Mouse (Mus musculus): ENCODE data around the gene 4930562C15Rik. TPM values are rescaled to one million over a fixed set of nuclear protein-coding genes. Genes with fewer than 3 reads are reported as not detected.

The 4930562C15Rik gene
- polyA plus RNA-seq, 1 experiment, result 1.7 TPM

DNA sequence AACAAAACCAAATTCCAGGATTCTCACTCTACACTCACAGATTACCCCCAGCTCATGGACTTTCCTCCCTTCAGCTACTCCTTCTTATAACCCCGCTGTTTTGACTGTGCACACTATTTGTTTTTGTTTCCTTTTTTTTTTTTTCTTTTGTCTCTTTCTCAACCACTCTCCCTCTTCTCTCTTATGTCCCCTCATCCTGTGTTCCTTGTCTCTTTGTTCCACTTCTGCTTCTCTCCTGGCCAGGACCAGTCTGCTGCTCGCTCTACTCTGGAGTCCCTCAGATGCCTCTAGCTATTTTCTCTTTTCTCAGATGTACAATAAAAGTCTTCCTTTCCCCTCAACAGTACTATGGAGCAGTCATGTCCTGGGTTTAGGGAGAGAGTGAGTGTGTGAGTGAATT lies 67.2 kb downstream of the 4930562C15Rik start:
- peaks cover under 1% of the 10 kb centered on the region; the same call in 1 of the 2 replicates for H3K4me1 ChIP-seq (ENCODE audit: control insufficient read depth, insufficient read depth, low read length)
- 50% methylated on average over 2 of the region's 2 CpGs for WGBS
- no peak overlapping the region for H3K4me3 ChIP-seq (replicated peaks; ENCODE audit: control insufficient read depth, low read depth, low read length)
- H3K27ac ChIP-seq (ENCODE audit: control insufficient read depth, insufficient read depth, low read depth, low read length, poor library complexity), result no peak overlapping the region
- TF ChIP-seq POLR2A (IDR thresholded peaks at IDR 0.05; ENCODE audit: borderline replicate concordance, control insufficient read depth, low read depth, low read length), result no peak
- TF ChIP-seq CTCF (IDR thresholded peaks at IDR 0.05; ENCODE audit: control insufficient read depth, insufficient read depth, low read length), result no peak

DNA sequence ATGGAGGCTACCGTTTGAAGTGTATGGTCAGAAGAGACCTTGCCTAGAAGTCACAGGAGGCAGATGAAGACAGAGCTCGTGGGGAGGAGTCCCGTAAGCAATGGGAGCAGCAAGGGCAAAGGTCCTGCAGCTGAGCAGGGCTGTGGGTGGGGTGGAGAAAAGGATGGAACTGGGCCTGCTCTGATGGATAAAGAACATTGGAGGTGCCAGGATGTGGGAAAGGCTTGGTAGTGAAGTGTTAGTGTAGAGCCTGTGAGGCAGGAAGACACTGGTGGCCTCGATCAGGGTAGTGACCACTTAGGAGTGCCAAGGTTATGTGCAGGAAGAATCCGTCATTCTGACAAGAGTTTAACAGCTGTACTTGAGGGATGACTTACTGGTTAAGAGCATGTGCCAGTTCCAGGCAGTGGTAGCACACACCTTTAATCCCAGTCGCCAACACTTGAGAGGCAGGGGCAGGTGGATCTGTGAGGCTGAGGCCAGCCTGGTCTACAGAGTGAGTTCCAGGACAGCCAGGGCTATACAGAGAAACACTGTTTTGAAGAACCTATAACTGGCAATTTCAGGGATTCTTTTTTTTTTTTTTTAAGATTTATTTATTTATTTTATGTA lies 68.4 kb downstream of the 4930562C15Rik start:
- Histone ChIP-seq H3K27ac (ENCODE audit: control insufficient read depth, insufficient read depth, low read depth, low read length, poor library complexity) (no peak overlapping the region), H3K4me3 (replicated peaks; ENCODE audit: control insufficient read depth, low read depth, low read length) (no peak overlapping the region), H3K4me1 (ENCODE audit: control insufficient read depth, insufficient read depth, low read length) (peaks cover 4% of the 10 kb centered on the region; the same call in 1 of the 2 replicates)
- 81% methylated on average over 6 of the region's 6 CpGs for WGBS
- no peak for TF ChIP-seq CTCF (IDR thresholded peaks at IDR 0.05; ENCODE audit: control insufficient read depth, insufficient read depth, low read length)
- TF ChIP-seq POLR2A (IDR thresholded peaks at IDR 0.05; ENCODE audit: borderline replicate concordance, control insufficient read depth, low read depth, low read length), result no peak

- TF ChIP-seq POLR2A (IDR thresholded peaks at IDR 0.05; ENCODE audit: borderline replicate concordance, control insufficient read depth, low read depth, low read length) (no peak), CTCF (IDR thresholded peaks at IDR 0.05; ENCODE audit: control insufficient read depth, insufficient read depth, low read length) (no peak)
- H3K4me3 ChIP-seq (replicated peaks; ENCODE audit: control insufficient read depth, low read depth, low read length), result no peak overlapping the region
- WGBS, result 77% methylated on average over 3 of the region's 3 CpGs
- peaks cover 4% of the 10 kb centered on the region; the same call in 1 of the 2 replicates for H3K4me1 ChIP-seq (ENCODE audit: control insufficient read depth, insufficient read depth, low read length)
- no peak overlapping the region for H3K27ac ChIP-seq (ENCODE audit: control insufficient read depth, insufficient read depth, low read depth, low read length, poor library complexity)
Measured at GRCm38 (mm10) chr16:4904878-4905277, 69.7 kb downstream of the 4930562C15Rik start.

DNA sequence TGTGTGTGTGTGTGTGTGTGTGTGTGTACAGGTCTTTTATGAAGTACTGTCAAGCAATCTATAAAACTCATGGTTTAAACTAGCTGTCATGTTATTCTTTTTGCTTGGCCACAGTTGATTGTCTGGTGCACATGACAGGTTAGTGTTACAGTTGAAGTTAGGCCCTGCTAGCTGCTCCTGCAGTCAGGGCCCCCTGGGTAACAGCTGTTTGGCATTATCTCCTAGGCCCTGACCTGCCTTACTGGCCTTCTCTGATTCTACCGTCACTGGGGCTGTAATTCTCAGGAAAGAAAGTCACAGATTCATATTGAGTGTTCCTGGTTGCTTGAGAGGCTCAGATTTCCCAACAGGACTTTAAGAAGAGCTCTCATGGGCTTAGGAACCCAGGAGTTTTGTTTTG lies 70.4 kb downstream of the 4930562C15Rik start:
- Histone ChIP-seq H3K4me1 (ENCODE audit: control insufficient read depth, insufficient read depth, low read length) (peaks cover 4% of the 10 kb centered on the region; the same call in 1 of the 2 replicates), H3K27ac (ENCODE audit: control insufficient read depth, insufficient read depth, low read depth, low read length, poor library complexity) (no peak overlapping the region), H3K4me3 (replicated peaks; ENCODE audit: control insufficient read depth, low read depth, low read length) (no peak overlapping the region)
- TF ChIP-seq POLR2A (IDR thresholded peaks at IDR 0.05; ENCODE audit: borderline replicate concordance, control insufficient read depth, low read depth, low read length) (no peak), CTCF (IDR thresholded peaks at IDR 0.05; ENCODE audit: control insufficient read depth, insufficient read depth, low read length) (no peak)
- WGBS, result 54% methylated on average over 1 of the region's 1 CpGs

DNA sequence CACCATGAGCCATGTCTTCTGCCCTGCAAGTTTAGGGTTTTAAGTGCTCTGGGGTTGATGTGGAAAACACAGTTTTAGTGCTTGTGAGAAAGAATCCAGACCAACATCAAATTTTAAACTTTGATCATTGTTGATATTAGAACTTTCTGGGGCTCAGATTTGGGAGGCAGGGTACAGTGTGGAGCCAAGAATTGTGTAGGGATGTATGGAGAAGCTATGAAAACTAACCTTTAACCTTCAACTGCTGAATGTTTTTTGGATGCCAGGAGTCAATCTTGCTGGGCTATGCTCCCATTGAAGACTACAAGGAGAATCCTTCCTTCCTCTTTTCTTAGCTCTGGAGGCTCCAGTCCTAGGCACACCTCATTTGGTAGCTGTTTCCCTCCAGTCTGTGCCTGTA lies 71.3 kb downstream of the 4930562C15Rik start:
- Histone ChIP-seq H3K4me1 (ENCODE audit: control insufficient read depth, insufficient read depth, low read length) (peaks cover 4% of the 10 kb centered on the region; the same call in 1 of the 2 replicates), H3K27ac (ENCODE audit: control insufficient read depth, insufficient read depth, low read depth, low read length, poor library complexity) (no peak overlapping the region), H3K4me3 (replicated peaks; ENCODE audit: control insufficient read depth, low read depth, low read length) (no peak overlapping the region)
- TF ChIP-seq CTCF (IDR thresholded peaks at IDR 0.05; ENCODE audit: control insufficient read depth, insufficient read depth, low read length) (no peak), POLR2A (IDR thresholded peaks at IDR 0.05; ENCODE audit: borderline replicate concordance, control insufficient read depth, low read depth, low read length) (no peak)

DNA sequence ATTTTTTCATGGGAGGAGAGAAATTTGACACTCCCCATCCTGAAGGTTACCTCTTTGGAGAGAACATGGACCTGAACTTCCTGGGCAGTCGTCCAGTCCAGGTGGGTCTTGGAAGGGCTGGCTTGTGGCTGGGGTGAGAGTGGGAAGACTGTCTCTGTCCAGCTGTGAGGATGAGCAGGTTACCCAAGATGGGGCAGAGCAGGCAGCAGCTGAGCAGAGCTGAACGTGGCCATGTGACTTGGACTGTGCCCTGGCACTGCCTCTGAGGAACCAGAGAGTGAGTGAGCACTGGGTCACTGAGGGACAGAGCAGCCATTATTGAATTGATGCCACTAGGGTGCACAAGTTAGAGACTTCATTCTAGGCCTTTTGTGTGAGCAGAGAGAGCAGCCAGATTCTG lies 72.2 kb downstream of the 4930562C15Rik start:
- Histone ChIP-seq H3K4me3 (replicated peaks; ENCODE audit: control insufficient read depth, low read depth, low read length) (no peak overlapping the region), H3K4me1 (ENCODE audit: control insufficient read depth, insufficient read depth, low read length) (peaks cover 4% of the 10 kb centered on the region; the same call in 1 of the 2 replicates), H3K27ac (ENCODE audit: control insufficient read depth, insufficient read depth, low read depth, low read length, poor library complexity) (no peak overlapping the region)
- WGBS, result 67% methylated on average over 2 of the region's 2 CpGs
- TF ChIP-seq POLR2A (IDR thresholded peaks at IDR 0.05; ENCODE audit: borderline replicate concordance, control insufficient read depth, low read depth, low read length), result no peak
- no peak for TF ChIP-seq CTCF (IDR thresholded peaks at IDR 0.05; ENCODE audit: control insufficient read depth, insufficient read depth, low read length)

- no peak overlapping the region for H3K27ac ChIP-seq (ENCODE audit: control insufficient read depth, insufficient read depth, low read depth, low read length, poor library complexity)
Measured at GRCm38 (mm10) chr16:4907972-4908371, 72.8 kb downstream of the 4930562C15Rik start.

DNA sequence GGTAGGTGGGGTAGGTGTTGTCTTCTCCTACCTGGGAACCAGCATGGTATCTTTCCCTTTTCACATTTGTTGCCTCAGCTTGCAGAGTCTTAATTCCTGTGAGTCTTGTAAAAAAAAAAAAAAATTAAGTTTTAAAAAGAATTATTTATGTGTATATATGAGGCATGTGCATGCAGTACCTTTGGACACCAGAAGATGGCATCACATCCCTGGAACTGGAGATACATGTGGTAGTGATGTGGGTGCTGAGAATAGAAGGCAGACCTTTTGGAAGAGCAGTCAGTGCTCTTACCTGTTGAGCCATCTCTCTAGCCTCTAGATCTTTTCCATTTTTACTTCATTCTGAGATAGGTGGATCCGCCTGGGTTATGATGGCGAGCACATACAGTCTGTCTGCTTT lies 74.5 kb downstream of the 4930562C15Rik start:
- Histone ChIP-seq H3K4me3 (replicated peaks; ENCODE audit: control insufficient read depth, low read depth, low read length) (no peak overlapping the region), H3K27ac (ENCODE audit: control insufficient read depth, insufficient read depth, low read depth, low read length, poor library complexity) (no peak overlapping the region), H3K4me1 (ENCODE audit: control insufficient read depth, insufficient read depth, low read length) (peaks cover 8% of the 10 kb centered on the region)
- TF ChIP-seq POLR2A (IDR thresholded peaks at IDR 0.05; ENCODE audit: borderline replicate concordance, control insufficient read depth, low read depth, low read length), result no peak
- no peak for TF ChIP-seq CTCF (IDR thresholded peaks at IDR 0.05; ENCODE audit: control insufficient read depth, insufficient read depth, low read length)
- WGBS, result 100% methylated on average over 2 of the region's 2 CpGs

More at GRCm38 (mm10) chr16:4907972-4908371, 72.8 kb downstream of the 4930562C15Rik start:
- TF ChIP-seq POLR2A (IDR thresholded peaks at IDR 0.05; ENCODE audit: borderline replicate concordance, control insufficient read depth, low read depth, low read length), result peak; percentile 20; the same call in 1 of the 2 replicates
- TF ChIP-seq CTCF (IDR thresholded peaks at IDR 0.05; ENCODE audit: control insufficient read depth, insufficient read depth, low read length), result no peak
- Histone ChIP-seq H3K4me1 (ENCODE audit: control insufficient read depth, insufficient read depth, low read length) (peaks cover 8% of the 10 kb centered on the region), H3K4me3 (replicated peaks; ENCODE audit: control insufficient read depth, low read depth, low read length) (no peak overlapping the region)
- 32% methylated on average over 5 of the region's 5 CpGs for WGBS

Data from bone marrow, adult 2 months (tissue).